Mouse (Mus musculus): ENCODE data around the gene Top2a.

- TF ChIP-seq TAL1 (IDR thresholded peaks at IDR 0.05; ENCODE audit: low read length) (no peak), GATA1 (IDR thresholded peaks at IDR 0.05; ENCODE audit: low read length) (no peak)
Observed at GRCm38 (mm10) chr11:98965416-98966077, 58.4 kb downstream of the Top2a start.
